Comparison of ENCODE assay signal across 21 mouse cellular contexts in the genomic region with DNA sequence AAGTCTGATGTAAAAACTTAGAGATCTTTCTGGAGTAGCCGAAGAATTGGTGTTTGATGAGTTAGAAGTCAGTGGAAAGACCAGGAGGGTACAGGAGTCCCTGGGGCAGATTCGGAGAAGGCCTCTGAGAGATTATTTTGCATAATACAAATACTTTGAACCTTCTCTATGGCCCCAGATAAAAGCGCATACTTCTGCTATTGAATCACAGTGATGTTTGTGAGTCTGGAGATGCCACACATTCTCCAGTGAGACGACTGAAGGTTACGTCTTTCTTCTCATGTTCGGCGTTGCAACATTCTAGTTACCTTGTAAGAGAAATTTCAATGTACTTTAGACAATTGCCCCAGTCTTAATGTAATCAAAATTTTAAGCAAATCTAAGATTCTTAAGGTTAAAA.
DNase-seq lines count a peak whose midpoint lies in the region; ATAC-seq and TF ChIP-seq lines count a peak whose summit lies in the region.
"Had no signal": no experiment of that assay in that cellular context is flagged by ENCODE, and none has a peak within 500 bp of the region (broad histone marks: within the 10 kb centered on the region; RNA-seq: fewer than 3 reads in every experiment).

No protein-coding gene starts in this region.

- TF ChIP-seq CTCF in heart, postnatal 0 days (IDR thresholded peaks at IDR 0.05; ENCODE audit: low read depth): no peak

- H3K27ac ChIP-seq in heart, embryonic 10.5 days: peak overlapping the region; percentile 56; the same call in 1 of the 2 replicates
- H3K27ac ChIP-seq in heart, embryonic 14.5 days (replicated peaks in 1 of 2; ENCODE audit: control insufficient read depth in 1 of 2, insufficient read depth in 1 of 2, low read depth in 2 of 2, low read length in 2 of 2): peak overlapping the region; percentile 33 to 72; a peak in 3 of 4 replicates
- peak overlapping the region; percentile 78 for H3K27ac ChIP-seq in heart, postnatal 0 days (ENCODE audit: low read depth)
- H3K27ac ChIP-seq: embryonic facial prominence, embryonic 15.5 days; forebrain, embryonic 10.5 days; hindbrain, embryonic 13.5 days; hindbrain, postnatal 0 days had no signal

- DNase-seq in heart, embryonic 10.5 days (ENCODE audit: low spot score): no peak
- DNase-seq in heart, postnatal 4 days: no peak
- DNase-seq in heart, adult 11 months: no peak
- peak; percentile 45 for DNase-seq in Muller cell, postnatal 12 days (ENCODE audit: inconsistent ontology term)
- DNase-seq in heart, postnatal 0 days (ENCODE audit: low spot score): peak; percentile 74
- DNase-seq: adrenal gland, adult 8-10 months; adrenal gland, postnatal 36 days; cerebellum, adult 8-10 months; cerebellum, postnatal 14 days; embryo, embryonic 11 days; gastrocnemius, postnatal 10 days; kidney, adult 11 months; kidney, adult 9 months had no signal

- peaks cover 9% of the 10 kb centered on the region; the same call in 1 of the 2 replicates for H3K4me1 ChIP-seq in heart, embryonic 10.5 days
- H3K4me1 ChIP-seq in heart, embryonic 14.5 days (ENCODE audit: control insufficient read depth in 2 of 2, insufficient read depth in 2 of 2, low read length in 2 of 2): peaks cover 0 to 11% of the 10 kb centered on the region in 2 experiments; a peak in 2 of 4 replicates
- H3K4me1 ChIP-seq in heart, postnatal 0 days (ENCODE audit: control insufficient read depth, insufficient read depth): peaks cover 7% of the 10 kb centered on the region; the same call in 1 of the 2 replicates
- H3K4me1 ChIP-seq: embryonic facial prominence, embryonic 15.5 days; forebrain, embryonic 10.5 days; hindbrain, embryonic 13.5 days had no signal

- WGBS in heart, embryonic 10.5 days: 44% methylated on average over 7 of the region's 7 CpGs
- WGBS in heart, embryonic 14.5 days: 14% methylated on average over 7 of the region's 7 CpGs
- 24% methylated on average over 7 of the region's 7 CpGs for WGBS in heart, postnatal 0 days

- H3K4me3 ChIP-seq in heart, embryonic 10.5 days: no peak overlapping the region
- H3K4me3 ChIP-seq in heart, embryonic 14.5 days (ENCODE audit: control insufficient read depth in 1 of 2, insufficient read depth in 1 of 2, low read depth in 1 of 2, low read length in 2 of 2): no peak overlapping the region
- H3K4me3 ChIP-seq in heart, postnatal 0 days (ENCODE audit: low read depth, low read length): no peak overlapping the region
- H3K4me3 ChIP-seq: embryonic facial prominence, embryonic 15.5 days; erythroblast, embryonic 14.5 days; forebrain, embryonic 10.5 days; hindbrain, embryonic 13.5 days had no signal

- TF ChIP-seq EP300 in heart, postnatal 0 days (IDR thresholded peaks at IDR 0.05; ENCODE audit: low read depth): no peak

- H3K9me3 ChIP-seq in heart, embryonic 10.5 days: no peaks in the 10 kb centered on the region
- H3K9me3 ChIP-seq in heart, embryonic 14.5 days (ENCODE audit: control insufficient read depth, low read length): no peaks in the 10 kb centered on the region
- no peaks in the 10 kb centered on the region for H3K9me3 ChIP-seq in heart, postnatal 0 days (replicated peaks; ENCODE audit: control insufficient read depth, low read length)
- H3K9me3 ChIP-seq: embryonic facial prominence, embryonic 15.5 days; forebrain, embryonic 10.5 days; hindbrain, embryonic 13.5 days had no signal

- no peaks in the 10 kb centered on the region for H3K36me3 ChIP-seq in heart, embryonic 10.5 days
- H3K36me3 ChIP-seq in heart, embryonic 14.5 days (ENCODE audit: control insufficient read depth, insufficient read depth, low read length): no peaks in the 10 kb centered on the region
- H3K36me3 ChIP-seq in heart, postnatal 0 days (replicated peaks; ENCODE audit: control insufficient read depth, insufficient read depth, low read length): no peaks in the 10 kb centered on the region
- H3K36me3 ChIP-seq: embryonic facial prominence, embryonic 15.5 days; forebrain, embryonic 10.5 days; hindbrain, embryonic 13.5 days had no signal

- ATAC-seq in heart, embryonic 14.5 days (ENCODE audit: insufficient number of reproducible peaks, insufficient read depth, low FRiP score, low read depth): 0 out of 2 replicates have a peak, but pooled peaks have one; percentile 47
- peak; percentile 81 for ATAC-seq in heart, postnatal 0 days (ENCODE audit: insufficient read depth, low read depth)
- ATAC-seq: forebrain, embryonic 16.5 days; hindbrain, postnatal 0 days had no signal

- peak overlapping the region; percentile 32 for H3K4me2 ChIP-seq in heart, embryonic 14.5 days (ENCODE audit: low read length)
- H3K4me2 ChIP-seq in heart, postnatal 0 days (ENCODE audit: low read depth, low read length): peak overlapping the region; percentile 18; the same call in 1 of the 2 replicates
- H3K4me2 ChIP-seq: embryonic facial prominence, embryonic 15.5 days; hindbrain, embryonic 13.5 days had no signal

- H3K9ac ChIP-seq in heart, embryonic 14.5 days (ENCODE audit: low read length): no peak overlapping the region
- H3K9ac ChIP-seq in heart, postnatal 0 days (replicated peaks; ENCODE audit: low read depth, low read length): no peak overlapping the region
- H3K9ac ChIP-seq: embryonic facial prominence, embryonic 15.5 days; hindbrain, embryonic 13.5 days had no signal

- no peaks in the 10 kb centered on the region for H3K27me3 ChIP-seq in heart, embryonic 10.5 days (ENCODE audit: insufficient read depth, poor library complexity, severe bottlenecking)
- H3K27me3 ChIP-seq in heart, embryonic 14.5 days (ENCODE audit: control insufficient read depth, insufficient read depth, low read length): no peaks in the 10 kb centered on the region
- H3K27me3 ChIP-seq in heart, postnatal 0 days (ENCODE audit: control insufficient read depth, insufficient read depth, low read length): no peaks in the 10 kb centered on the region
- H3K27me3 ChIP-seq: CH12.LX; embryonic facial prominence, embryonic 15.5 days; hindbrain, embryonic 13.5 days had no signal

Comparison
In these comparisons a context has a peak if more than half of its experiments do, and no peak if none do; other contexts are left out.
1. DNase-seq: peak in Muller cell, postnatal 12 days (single experiment) and heart, postnatal 0 days (single experiment); none in heart, embryonic 10.5 days (single experiment), heart, postnatal 4 days (single experiment) and heart, adult 11 months (single experiment).
2. Peak in every context shown above with its lines, with median percentiles within 50 percentile points of each other: H3K27ac ChIP-seq.